Mouse (Mus musculus): ENCODE measurements around the gene Bag2.
"Not testable (repeated sequence)": the region's sequence is repeated elsewhere in the genome, so short reads cannot be mapped to it uniquely, and the experiment has no call there.

Bag2 gene

GRCm38 (mm10) chr1:33749109-33749508 is 8.5 kb downstream of the Bag2 start:
- DNase-seq: no peak

DNA sequence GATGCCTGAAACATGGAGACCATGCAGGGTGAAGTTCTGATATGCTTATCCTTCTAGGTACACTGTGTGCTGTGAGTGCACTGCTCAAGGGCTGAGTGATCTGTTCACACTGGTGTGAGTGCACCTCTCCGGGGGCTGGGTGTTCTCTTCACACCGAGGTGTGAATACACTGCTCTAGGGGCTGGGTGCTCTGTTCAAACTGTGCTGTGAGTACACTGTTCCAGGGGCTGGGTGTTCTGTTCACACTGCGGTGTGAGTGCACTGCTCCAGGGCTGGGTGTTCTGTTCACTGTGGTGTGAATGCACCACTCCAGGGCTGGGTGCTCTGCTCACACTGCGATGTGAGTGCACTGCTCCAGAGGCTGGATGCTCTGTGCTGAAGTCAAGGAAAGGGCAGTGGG is 11.7 kb downstream of the Bag2 start:
- DNase-seq: no peak

DNA sequence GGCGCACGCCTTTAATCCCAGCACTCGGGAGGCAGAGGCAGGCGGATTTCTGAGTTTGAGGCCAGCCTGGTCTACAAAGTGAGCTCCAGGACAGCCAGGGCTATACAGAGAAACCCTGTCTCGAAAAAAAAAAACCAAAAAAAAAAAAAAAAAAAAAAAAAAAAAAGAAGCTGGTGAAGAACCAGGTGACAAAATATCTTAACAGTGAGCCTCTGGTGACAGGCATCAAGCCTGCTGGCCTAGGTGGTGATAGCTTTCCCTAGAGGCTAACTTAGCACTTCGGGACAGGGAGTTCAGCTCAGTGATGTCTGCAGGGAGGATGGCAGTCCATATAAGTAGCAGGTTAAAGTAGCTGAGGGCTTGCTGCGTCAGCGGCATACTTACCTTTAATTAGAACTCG is 12.8 kb downstream of the Bag2 start:
- DNase-seq: not testable (repeated sequence)

DNA sequence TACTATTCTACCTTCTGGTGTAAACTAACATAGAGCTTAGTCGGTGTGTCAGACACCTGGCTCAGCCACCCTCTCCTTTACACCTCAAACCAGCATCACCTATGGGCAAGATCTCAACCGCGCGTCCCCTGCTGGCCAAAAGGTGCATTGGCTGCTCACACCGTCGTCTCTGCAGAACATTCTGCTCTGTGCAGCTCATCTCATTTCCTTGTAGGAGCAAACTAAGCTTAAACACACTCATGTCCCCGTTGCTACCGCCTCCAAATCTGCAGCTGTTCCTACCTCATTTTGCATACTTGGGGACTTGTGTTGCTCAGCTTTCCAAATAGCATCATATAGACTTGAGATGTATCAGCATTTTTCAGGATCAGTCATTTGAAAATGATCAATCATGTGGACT is 14.7 kb downstream of the Bag2 start:
- no peak for DNase-seq

- DNase-seq: peak; percentile 60
Observed at GRCm38 (mm10) chr1:33739302-33739701, 18.3 kb downstream of the Bag2 start.

- no peak for DNase-seq
Observed at GRCm38 (mm10) chr1:33738681-33739278, 18.8 kb downstream of the Bag2 start.

DNA sequence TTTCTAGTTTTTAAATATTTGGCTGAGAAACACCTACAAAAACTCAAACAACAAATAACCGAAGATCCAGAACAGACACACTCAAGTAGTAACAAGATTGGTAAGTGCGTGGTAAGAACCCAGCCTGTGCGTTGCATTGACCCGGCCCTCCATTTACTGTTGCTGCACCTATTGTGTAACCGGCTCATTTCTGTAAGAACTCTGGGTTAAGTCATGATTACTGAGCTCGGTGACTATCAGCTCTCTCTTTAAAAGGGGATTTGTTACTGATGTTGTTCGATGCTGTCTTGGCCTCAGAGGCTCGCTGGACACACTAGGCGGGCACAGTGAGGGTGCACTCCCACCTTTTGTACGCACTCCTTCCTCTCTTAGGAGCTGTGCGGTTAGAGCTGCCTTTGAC is 19.3 kb downstream of the Bag2 start:
- DNase-seq: no peak

- DNase-seq: no peak
Observed at GRCm38 (mm10) chr1:33734001-33734685, 23.5 kb downstream of the Bag2 start.

DNA sequence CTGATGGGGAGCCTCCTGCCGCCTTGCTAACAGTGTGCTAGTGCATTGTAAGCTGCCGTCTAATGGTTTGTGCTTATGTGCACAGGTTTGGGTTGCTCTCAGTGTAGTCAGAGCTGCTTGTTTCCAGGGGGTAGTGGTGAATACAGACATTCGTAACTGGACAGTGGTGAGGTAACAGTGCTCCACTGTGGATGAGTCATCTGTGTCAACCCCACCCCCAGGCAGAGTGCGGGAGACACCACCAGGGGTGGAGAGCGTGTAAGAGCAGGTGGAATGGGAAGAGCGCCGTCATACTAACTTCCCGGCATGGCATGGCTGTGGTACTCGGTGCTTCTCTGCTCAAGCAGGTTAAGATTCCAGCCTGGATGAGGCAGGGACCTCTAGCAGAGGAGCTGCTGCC is 24.6 kb downstream of the Bag2 start:
- no peak for DNase-seq

DNA sequence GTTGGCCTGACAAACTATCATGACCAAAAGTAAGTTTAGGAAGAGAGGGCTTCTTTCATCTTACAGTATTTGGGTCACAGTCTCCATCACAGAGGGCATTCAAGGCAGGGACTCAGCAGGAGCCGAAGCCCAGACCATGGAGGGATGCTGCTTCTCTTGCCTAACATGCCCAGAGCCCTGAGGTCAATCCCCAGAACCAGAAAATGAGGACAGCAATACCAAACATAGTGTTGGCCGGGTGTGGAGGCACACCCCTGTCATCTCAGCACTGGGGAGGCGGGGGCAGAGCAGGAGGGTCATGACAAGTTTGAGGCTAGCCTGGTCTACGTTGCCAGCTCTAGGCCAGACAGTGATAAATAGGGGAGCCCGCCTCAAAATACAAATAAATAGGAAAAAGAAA is 32.5 kb downstream of the Bag2 start:
- no peak for DNase-seq

GRCm38 (mm10) chr1:33724516-33724915 is 33.1 kb downstream of the Bag2 start:
- DNase-seq: no peak

DNA sequence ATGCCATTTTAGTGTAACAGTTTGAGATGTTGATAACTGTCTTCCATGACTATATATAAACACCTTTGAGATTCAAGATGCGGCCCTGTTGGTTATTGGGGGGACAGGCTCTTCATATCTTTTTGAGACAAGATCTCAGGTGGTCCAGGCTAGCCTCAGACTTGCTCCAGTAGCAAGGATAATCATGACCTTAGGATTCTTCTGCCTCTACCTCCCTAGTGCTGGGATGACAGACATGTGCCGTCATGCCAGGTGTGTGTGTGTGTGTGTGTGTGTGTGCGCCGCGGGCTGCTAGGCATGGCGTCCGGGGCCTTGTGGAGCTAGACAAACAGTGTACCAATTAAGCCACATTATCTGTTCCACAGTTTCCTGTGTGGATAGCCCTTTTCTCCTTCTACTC is 36.6 kb downstream of the Bag2 start:
- DNase-seq: no peak

GRCm38 (mm10) chr1:33720231-33720630 is 37.4 kb downstream of the Bag2 start:
- no peak for DNase-seq

DNA sequence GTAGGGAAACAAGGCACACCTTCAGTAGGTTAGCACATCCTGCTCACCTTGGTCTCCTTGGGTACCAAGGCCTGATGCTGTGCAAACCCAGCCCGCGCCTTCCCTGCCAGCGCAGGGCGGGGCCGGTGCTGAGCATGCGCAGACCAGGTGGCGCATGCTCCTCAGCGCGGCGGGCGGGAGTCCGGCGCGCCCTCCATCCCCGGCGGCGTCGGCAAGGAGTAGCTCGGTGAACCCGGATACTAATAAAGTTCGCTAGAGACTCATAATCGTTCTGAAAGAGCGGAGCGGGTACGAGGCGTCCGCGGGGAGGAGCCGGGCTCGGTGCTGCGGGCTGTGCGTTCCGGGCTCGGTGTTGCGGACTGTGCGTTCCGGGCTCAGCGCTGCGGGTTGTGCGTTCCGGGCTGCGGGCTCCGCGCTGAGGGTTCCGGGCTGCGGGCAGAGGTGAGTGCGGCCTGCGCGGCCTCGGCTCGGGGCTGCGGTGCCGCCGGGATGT is 37.8 kb downstream of the Bag2 start, which contains the start of gene Rab23:
Rab23 (plus strand) TSS at position 155 of the 493 bp plus-strand sequence.
- peak; percentile 91 for DNase-seq

- no peak for DNase-seq
Observed at GRCm38 (mm10) chr1:33717636-33718035, 40.0 kb downstream of the Bag2 start.

GRCm38 (mm10) chr1:33714796-33715195 is 42.8 kb downstream of the Bag2 start:
- no peak for DNase-seq

DNA sequence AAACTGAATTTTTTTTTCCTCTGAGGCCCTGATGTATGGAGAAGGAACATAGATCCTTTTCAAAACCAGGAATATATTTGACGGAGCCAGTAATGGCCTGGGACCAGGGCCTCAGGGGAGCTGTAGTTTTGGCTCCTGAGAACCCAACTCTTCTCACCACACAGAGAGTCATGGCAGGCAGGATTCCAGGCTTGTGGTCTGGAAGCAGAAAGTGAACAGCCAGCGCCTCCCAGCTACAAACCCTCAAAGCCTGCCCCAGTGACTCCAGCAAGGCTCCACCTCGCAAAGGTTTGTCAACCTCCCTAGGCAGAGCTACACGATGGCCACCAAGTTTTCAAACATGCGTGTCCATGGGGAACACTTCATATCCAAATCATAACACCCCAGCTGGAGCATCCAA is 45.6 kb downstream of the Bag2 start:
- DNase-seq: no peak

- no peak for DNase-seq
Observed at GRCm38 (mm10) chr1:33709615-33710014, 48.0 kb downstream of the Bag2 start.

- DNase-seq: no peak
Observed at GRCm38 (mm10) chr1:33701244-33701643, 56.4 kb downstream of the Bag2 start.

- no peak for DNase-seq
Observed at GRCm38 (mm10) chr1:33696016-33696415, 61.6 kb downstream of the Bag2 start.

All from cerebellum, adult 11-12 months (tissue).